Mouse (Mus musculus): ENCODE results near the gene Ak2. TPM values are rescaled to one million over a fixed set of nuclear protein-coding genes. Genes with fewer than 3 reads are reported as not detected.

The Ak2 gene
- polyA plus RNA-seq, 1 experiment from 2014 or later = 183 TPM

GRCm38 (mm10) chr4:129009521-129009920 is 17.8 kb downstream of the Ak2 start:
- no peaks in the 10 kb centered on the region for H3K27me3 ChIP-seq (replicated peaks; ENCODE audit: control insufficient read depth, insufficient read depth, low read length)
- ATAC-seq (replicated peaks; ENCODE audit: low FRiP score, low TSS enrichment, low read depth) (no peak), DNase-seq (ENCODE audit: low spot score) (no peak)
- no peaks in the 10 kb centered on the region for H3K4me1 ChIP-seq (replicated peaks; ENCODE audit: control insufficient read depth, insufficient read depth, low read length)
- peaks cover 62% of the 10 kb centered on the region for H3K36me3 ChIP-seq (ENCODE audit: control insufficient read depth, insufficient read depth, low read length)
- H3K4me2 ChIP-seq (ENCODE audit: low read length) = no peak overlapping the region
- no peak overlapping the region for H3K27ac ChIP-seq (ENCODE audit: low read depth)
- 72% methylated on average over 5 of the region's 5 CpGs for WGBS
- H3K9ac ChIP-seq (ENCODE audit: low read length) = no peak overlapping the region
- no peak overlapping the region for H3K4me3 ChIP-seq (ENCODE audit: low read depth, low read length)
- H3K9me3 ChIP-seq (ENCODE audit: control insufficient read depth, low read length) = no peaks in the 10 kb centered on the region

GRCm38 (mm10) chr4:129011604-129012121 is 19.9 kb downstream of the Ak2 start:
- H3K4me3 ChIP-seq (ENCODE audit: low read depth, low read length) = no peak overlapping the region
- ATAC-seq (replicated peaks; ENCODE audit: low FRiP score, low TSS enrichment, low read depth) = no peak
- 0 out of 2 replicates have a peak, but pooled peaks cover 3% of the 10 kb centered on the region for H3K4me1 ChIP-seq (replicated peaks; ENCODE audit: control insufficient read depth, insufficient read depth, low read length)
- WGBS = 68% methylated on average over 15 of the region's 15 CpGs
- no peak overlapping the region for H3K9ac ChIP-seq (ENCODE audit: low read length)
- H3K9me3 ChIP-seq (ENCODE audit: control insufficient read depth, low read length) = no peaks in the 10 kb centered on the region
- DNase-seq (ENCODE audit: low spot score) = no peak
- H3K36me3 ChIP-seq (ENCODE audit: control insufficient read depth, insufficient read depth, low read length) = peaks cover 48% of the 10 kb centered on the region
- no peaks in the 10 kb centered on the region for H3K27me3 ChIP-seq (replicated peaks; ENCODE audit: control insufficient read depth, insufficient read depth, low read length)
- no peak overlapping the region for H3K4me2 ChIP-seq (ENCODE audit: low read length)
- H3K27ac ChIP-seq (ENCODE audit: low read depth) = no peak overlapping the region

GRCm38 (mm10) chr4:129013151-129013864 is 21.6 kb downstream of the Ak2 start:
- Histone ChIP-seq H3K9me3 (ENCODE audit: control insufficient read depth, low read length) (no peaks in the 10 kb centered on the region), H3K27ac (ENCODE audit: low read depth) (no peak overlapping the region), H3K9ac (ENCODE audit: low read length) (no peak overlapping the region), H3K4me3 (ENCODE audit: low read depth, low read length) (no peak overlapping the region), H3K36me3 (ENCODE audit: control insufficient read depth, insufficient read depth, low read length) (peaks cover 32% of the 10 kb centered on the region), H3K27me3 (replicated peaks; ENCODE audit: control insufficient read depth, insufficient read depth, low read length) (no peaks in the 10 kb centered on the region), H3K4me1 (replicated peaks; ENCODE audit: control insufficient read depth, insufficient read depth, low read length) (0 out of 2 replicates have a peak, but pooled peaks cover 3% of the 10 kb centered on the region), H3K4me2 (ENCODE audit: low read length) (no peak overlapping the region)
- WGBS = 39% methylated on average over 10 of the region's 10 CpGs
- DNase-seq (ENCODE audit: low spot score) (no peak), ATAC-seq (replicated peaks; ENCODE audit: low FRiP score, low TSS enrichment, low read depth) (no peak)

- WGBS = 17% methylated on average over 4 of the region's 4 CpGs
- DNase-seq (ENCODE audit: low spot score) = no peak
These were observed 24.6 kb downstream of the Ak2 start for GRCm38 (mm10) chr4:129016329-129016728.

GRCm38 (mm10) chr4:129017150-129017549 is 25.4 kb downstream of the Ak2 start:
- no peak for DNase-seq (ENCODE audit: low spot score)
- no peak overlapping the region for H3K27ac ChIP-seq (ENCODE audit: low read depth)
- no peak overlapping the region for H3K4me3 ChIP-seq (ENCODE audit: low read depth, low read length)
- H3K4me1 ChIP-seq (replicated peaks; ENCODE audit: control insufficient read depth, insufficient read depth, low read length) = peaks cover 7% of the 10 kb centered on the region; the same call in 1 of the 2 replicates
- no peaks in the 10 kb centered on the region for H3K9me3 ChIP-seq (ENCODE audit: control insufficient read depth, low read length)
- no peaks in the 10 kb centered on the region for H3K27me3 ChIP-seq (replicated peaks; ENCODE audit: control insufficient read depth, insufficient read depth, low read length)
- H3K4me2 ChIP-seq (ENCODE audit: low read length) = no peak overlapping the region
- H3K9ac ChIP-seq (ENCODE audit: low read length) = no peak overlapping the region
- 82% methylated on average over 10 of the region's 10 CpGs for WGBS
- H3K36me3 ChIP-seq (ENCODE audit: control insufficient read depth, insufficient read depth, low read length) = no peaks in the 10 kb centered on the region
- ATAC-seq (replicated peaks; ENCODE audit: low FRiP score, low TSS enrichment, low read depth) = no peak

More at GRCm38 (mm10) chr4:129016329-129016728, 24.6 kb downstream of the Ak2 start:
- H3K4me2 ChIP-seq (ENCODE audit: low read length) = 0 out of 2 replicates have a peak overlapping the region, but pooled peaks have one; percentile 8
- H3K27ac ChIP-seq (ENCODE audit: low read depth) = no peak overlapping the region
- H3K4me3 ChIP-seq (ENCODE audit: low read depth, low read length) = no peak overlapping the region
- H3K9ac ChIP-seq (ENCODE audit: low read length) = no peak overlapping the region
- ATAC-seq (replicated peaks; ENCODE audit: low FRiP score, low TSS enrichment, low read depth) = no peak
- H3K4me1 ChIP-seq (replicated peaks; ENCODE audit: control insufficient read depth, insufficient read depth, low read length) = peaks cover 7% of the 10 kb centered on the region; the same call in 1 of the 2 replicates
- H3K36me3 ChIP-seq (ENCODE audit: control insufficient read depth, insufficient read depth, low read length) = 0 out of 2 replicates have a peak, but pooled peaks cover 2% of the 10 kb centered on the region
- no peaks in the 10 kb centered on the region for H3K27me3 ChIP-seq (replicated peaks; ENCODE audit: control insufficient read depth, insufficient read depth, low read length)
- no peaks in the 10 kb centered on the region for H3K9me3 ChIP-seq (ENCODE audit: control insufficient read depth, low read length)

- no peak overlapping the region for H3K4me2 ChIP-seq (ENCODE audit: low read length)
- H3K9ac ChIP-seq (ENCODE audit: low read length) = no peak overlapping the region
- ATAC-seq (replicated peaks; ENCODE audit: low FRiP score, low TSS enrichment, low read depth) (no peak), DNase-seq (ENCODE audit: low spot score) (no peak)
- no peaks in the 10 kb centered on the region for H3K36me3 ChIP-seq (ENCODE audit: control insufficient read depth, insufficient read depth, low read length)
- H3K27me3 ChIP-seq (replicated peaks; ENCODE audit: control insufficient read depth, insufficient read depth, low read length) = no peaks in the 10 kb centered on the region
- H3K4me1 ChIP-seq (replicated peaks; ENCODE audit: control insufficient read depth, insufficient read depth, low read length) = peaks cover 7% of the 10 kb centered on the region; the same call in 1 of the 2 replicates
- H3K4me3 ChIP-seq (ENCODE audit: low read depth, low read length) = no peak overlapping the region
- H3K27ac ChIP-seq (ENCODE audit: low read depth) = no peak overlapping the region
- WGBS = 83% methylated on average over 9 of the region's 9 CpGs
- H3K9me3 ChIP-seq (ENCODE audit: control insufficient read depth, low read length) = no peaks in the 10 kb centered on the region
These were observed 27.2 kb downstream of the Ak2 start for GRCm38 (mm10) chr4:129018788-129019435.

DNA sequence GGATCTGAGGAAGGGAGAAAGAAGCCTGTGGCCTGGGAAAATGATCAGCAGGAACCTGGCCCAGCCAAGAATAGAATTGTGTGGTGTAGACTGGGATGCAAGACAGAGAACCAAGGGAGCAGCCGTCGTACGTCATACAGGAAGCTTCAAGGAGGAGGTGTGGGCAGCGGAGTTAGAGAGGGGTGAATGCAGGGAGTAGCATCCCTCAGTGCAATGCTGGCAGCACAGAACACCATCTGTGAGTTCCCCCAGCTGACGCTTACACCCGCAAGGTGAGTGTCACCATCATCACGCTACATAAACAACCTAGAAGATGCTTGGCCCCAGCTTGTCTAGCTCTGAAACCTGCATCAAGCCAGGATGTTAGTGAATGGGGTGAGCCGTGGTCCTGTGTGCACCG is 28.0 kb downstream of the Ak2 start:
- Histone ChIP-seq H3K36me3 (ENCODE audit: control insufficient read depth, insufficient read depth, low read length) (no peaks in the 10 kb centered on the region), H3K4me3 (ENCODE audit: low read depth, low read length) (no peak overlapping the region), H3K9me3 (ENCODE audit: control insufficient read depth, low read length) (no peaks in the 10 kb centered on the region), H3K4me2 (ENCODE audit: low read length) (no peak overlapping the region), H3K27me3 (replicated peaks; ENCODE audit: control insufficient read depth, insufficient read depth, low read length) (no peaks in the 10 kb centered on the region), H3K27ac (ENCODE audit: low read depth) (no peak overlapping the region), H3K4me1 (replicated peaks; ENCODE audit: control insufficient read depth, insufficient read depth, low read length) (peaks cover 10% of the 10 kb centered on the region; the same call in 1 of the 2 replicates), H3K9ac (ENCODE audit: low read length) (no peak overlapping the region)
- WGBS = 63% methylated on average over 9 of the region's 9 CpGs
- ATAC-seq (replicated peaks; ENCODE audit: low FRiP score, low TSS enrichment, low read depth) = no peak
- no peak for DNase-seq (ENCODE audit: low spot score)

DNA sequence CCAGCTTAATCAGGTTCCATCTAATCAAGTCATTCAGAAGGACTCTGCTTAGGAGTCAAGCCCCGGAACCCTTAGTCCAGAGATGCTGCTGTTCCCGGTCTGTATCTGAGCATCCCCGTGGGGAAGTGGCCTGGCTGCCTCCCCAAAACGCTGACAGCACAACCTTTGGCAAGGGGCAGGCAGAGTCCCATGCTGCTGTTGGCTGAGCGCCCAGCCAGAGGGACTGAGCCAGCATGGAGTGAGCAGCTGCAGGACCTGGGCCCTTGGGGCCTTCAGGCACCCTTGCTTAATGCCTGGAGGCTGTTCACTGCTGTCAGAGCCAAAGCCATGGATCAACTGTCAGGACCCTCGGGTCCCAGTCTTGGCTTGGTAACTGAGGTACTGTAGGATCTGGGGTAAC is 28.7 kb downstream of the Ak2 start:
- ATAC-seq (replicated peaks; ENCODE audit: low FRiP score, low TSS enrichment, low read depth) = no peak

More for the DNA sequence above, 28.7 kb downstream of the Ak2 start:
- WGBS = 50% methylated on average over 6 of the region's 6 CpGs
- Histone ChIP-seq H3K4me3 (ENCODE audit: low read depth, low read length) (no peak overlapping the region), H3K27ac (ENCODE audit: low read depth) (no peak overlapping the region), H3K36me3 (ENCODE audit: control insufficient read depth, insufficient read depth, low read length) (no peaks in the 10 kb centered on the region), H3K27me3 (replicated peaks; ENCODE audit: control insufficient read depth, insufficient read depth, low read length) (no peaks in the 10 kb centered on the region), H3K9ac (ENCODE audit: low read length) (no peak overlapping the region), H3K9me3 (ENCODE audit: control insufficient read depth, low read length) (no peaks in the 10 kb centered on the region), H3K4me1 (replicated peaks; ENCODE audit: control insufficient read depth, insufficient read depth, low read length) (peaks cover 14% of the 10 kb centered on the region; the same call in 1 of the 2 replicates), H3K4me2 (ENCODE audit: low read length) (no peak overlapping the region)
- no peak for DNase-seq (ENCODE audit: low spot score)

All from intestine, embryonic 14.5 days (tissue).